Mouse (Mus musculus) limb, embryonic 13.5 days (tissue): ENCODE data around the gene 2310011J03Rik. TPM values are rescaled to one million over a fixed set of nuclear protein-coding genes. Genes with fewer than 3 reads are reported as not detected.

Experiments
- ATAC-seq: fragments of 200-750 bp; cut with Nextera tagmentation; 2 replicates; pipeline ENCODE4 v1.8.0; 2017; ENCODE audit warnings: low read depth, moderate number of reproducible peaks, moderate TSS enrichment; ENCODE audit not compliant: low FRiP score
- H3K27ac ChIP-seq: fragments of 300-500 bp; sonication (generic); 2 replicates; pipeline ENCODE4 v1.5.1; 2015; ENCODE audit warnings: inconsistent platforms, mild to moderate bottlenecking, moderate library complexity
- H3K27me3 ChIP-seq: fragments of 300-500 bp; sonication (generic); 2 replicates; pipeline ENCODE4 v1.6.1; 2015; ENCODE audit warnings: mild to moderate bottlenecking, inconsistent platforms
- H3K36me3 ChIP-seq: fragments of 300-500 bp; sonication (generic); 2 replicates; pipeline ENCODE4 v1.6.1; 2015; ENCODE audit warnings: inconsistent platforms, mild to moderate bottlenecking, moderate library complexity
- H3K4me1 ChIP-seq: fragments of 300-500 bp; sonication (generic); 2 replicates; pipeline ENCODE4 v1.6.1; 2015; ENCODE audit warnings: inconsistent platforms
- H3K4me2 ChIP-seq: fragments of 300-500 bp; sonication (generic); replicated peaks from 2 replicates; pipeline ENCODE4 v1.6.1; 2015; ENCODE audit warnings: inconsistent platforms, mild to moderate bottlenecking, moderate library complexity
- H3K4me3 ChIP-seq: fragments of 300-500 bp; sonication (generic); 2 replicates; pipeline ENCODE4 v1.5.1; 2015; ENCODE audit warnings: moderate library complexity, mild to moderate bottlenecking, inconsistent platforms
- H3K9ac ChIP-seq: fragments of 300-500 bp; sonication (generic); 2 replicates; pipeline ENCODE4 v1.6.1; 2015; ENCODE audit warnings: mild to moderate bottlenecking, inconsistent platforms
- H3K9me3 ChIP-seq: fragments of 300-500 bp; sonication (generic); 2 replicates; pipeline ENCODE4 v1.6.1; 2016; ENCODE audit warnings: inconsistent platforms
- WGBS: fragments of 180-500 bp; shearing (Covaris S2); methylation state at CpG from one replicate; pipeline ENCODE4 v1.1.7; 2015; 5-methylcytosine and 5-hydroxymethylcytosine counted together
- polyA plus RNA-seq: library from polyadenylated mRNA; unstranded; fragments of >200 nt; fragmentation: Nextera tagmentation; extraction: Ambion mirVana; gene quantifications from 2 replicates; pipeline ENCODE4 v1.2.1, GENCODE M21; 2015

2310011J03Rik gene
- polyA plus RNA-seq, 1 experiment from 2014 or later = 51.2 TPM

DNA sequence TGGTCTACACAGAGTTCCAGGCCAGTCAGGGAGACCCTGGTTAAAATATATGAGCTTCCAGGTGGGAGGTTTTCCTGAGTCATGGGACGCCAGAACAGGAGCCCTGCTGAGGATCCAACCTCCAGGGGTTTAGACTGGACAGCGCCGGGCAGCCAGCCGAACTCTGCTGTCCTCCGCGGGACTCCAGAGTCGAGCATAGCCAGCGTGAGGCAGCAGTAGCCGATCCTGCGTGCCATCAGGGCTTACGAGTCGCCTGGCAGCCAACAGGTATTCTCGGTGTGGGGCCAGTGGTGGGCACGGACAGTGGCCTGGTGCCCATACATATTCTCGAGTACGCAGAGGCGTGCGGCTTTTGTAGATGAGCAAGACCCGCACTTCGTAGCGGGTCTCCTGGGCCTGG, 20.7 kb upstream of the 2310011J03Rik start:
- no peak overlapping the region for H3K27ac ChIP-seq
- H3K36me3 ChIP-seq = no peaks in the 10 kb centered on the region
- no peak overlapping the region for H3K4me2 ChIP-seq
- no peak overlapping the region for H3K4me3 ChIP-seq
- H3K4me1 ChIP-seq = peaks cover 35% of the 10 kb centered on the region
- WGBS = 14% methylated on average over 21 of the region's 21 CpGs
- no peaks in the 10 kb centered on the region for H3K9me3 ChIP-seq
- no peak overlapping the region for H3K9ac ChIP-seq
- no peak for ATAC-seq
- peaks cover 71% of the 10 kb centered on the region for H3K27me3 ChIP-seq

DNA sequence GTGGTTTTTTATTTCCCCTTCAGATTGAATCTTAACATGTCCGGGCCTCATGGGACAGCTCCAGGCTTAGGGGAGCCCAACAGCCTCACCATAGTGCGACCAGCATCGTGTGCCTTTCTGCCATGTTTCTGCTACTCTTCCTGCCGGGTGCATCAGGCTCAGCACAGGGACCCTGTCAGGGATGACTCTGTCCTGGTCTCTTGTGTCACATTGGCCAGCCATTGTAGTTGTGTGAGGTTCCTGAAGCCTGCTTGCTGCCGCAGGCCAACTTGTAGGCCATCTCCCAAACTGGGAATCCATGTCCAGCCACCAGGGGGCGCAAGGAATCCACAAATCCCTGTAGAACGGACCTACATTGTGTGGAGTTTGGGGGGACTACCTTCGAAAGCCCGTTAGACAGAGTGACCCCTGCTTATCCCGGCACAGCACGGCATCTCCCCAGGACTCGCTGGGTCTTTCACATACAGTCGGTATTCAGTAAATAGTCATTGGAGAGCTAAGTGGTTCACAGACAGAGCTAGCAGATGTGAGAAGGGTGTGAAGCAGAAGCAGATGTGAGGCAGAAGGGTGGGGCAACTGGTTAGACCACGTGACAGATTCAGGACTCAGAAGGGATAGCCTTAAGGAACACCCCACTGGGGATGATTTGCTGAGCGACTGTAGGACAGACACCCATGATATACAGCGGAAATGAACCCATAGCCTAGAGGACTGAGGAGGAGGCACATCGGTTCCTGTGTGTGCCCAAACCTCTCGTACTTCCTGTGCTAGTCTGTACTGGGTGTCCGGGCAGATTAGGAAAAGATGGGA, 19.8 kb upstream of the 2310011J03Rik start:
- H3K4me2 ChIP-seq = peak overlapping the region; percentile 50
- peaks cover 32% of the 10 kb centered on the region for H3K4me1 ChIP-seq
- peak; percentile 20; the same call in 1 of the 2 replicates for ATAC-seq
- no peak overlapping the region for H3K27ac ChIP-seq
- 23% methylated on average over 19 of the region's 19 CpGs for WGBS
- H3K36me3 ChIP-seq = no peaks in the 10 kb centered on the region
- H3K4me3 ChIP-seq = peak overlapping the region; percentile 12; the same call in 1 of the 2 replicates
- H3K27me3 ChIP-seq = peaks cover 63% of the 10 kb centered on the region
- peak overlapping the region; percentile 25; the same call in 1 of the 2 replicates for H3K9ac ChIP-seq
- H3K9me3 ChIP-seq = no peaks in the 10 kb centered on the region

DNA sequence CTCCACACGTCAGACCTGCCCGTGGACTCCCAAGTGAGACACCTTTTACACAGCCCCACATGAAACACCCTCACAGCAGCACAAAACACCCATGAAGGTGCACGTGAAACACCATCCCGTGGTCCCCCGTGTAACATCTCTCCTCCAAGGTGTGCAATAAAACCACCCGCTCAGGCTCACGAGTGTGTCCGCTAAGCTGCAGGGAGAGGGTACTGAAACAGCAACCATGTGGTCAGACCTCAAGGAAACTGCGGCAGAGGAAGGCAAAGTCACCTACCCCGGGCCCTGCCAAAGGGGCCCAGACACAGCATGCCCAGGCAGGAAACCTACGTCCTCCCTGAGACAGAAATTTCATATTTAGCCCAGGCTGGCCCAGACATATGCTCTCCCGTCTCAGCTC, 15.9 kb upstream of the 2310011J03Rik start:
- Histone ChIP-seq H3K36me3 (no peaks in the 10 kb centered on the region), H3K9ac (no peak overlapping the region), H3K9me3 (no peaks in the 10 kb centered on the region), H3K27ac (no peak overlapping the region), H3K27me3 (peaks cover 44% of the 10 kb centered on the region), H3K4me1 (peaks cover 3% of the 10 kb centered on the region; the same call in 1 of the 2 replicates), H3K4me3 (no peak overlapping the region), H3K4me2 (no peak overlapping the region)
- ATAC-seq = no peak
- 84% methylated on average over 12 of the region's 12 CpGs for WGBS

DNA sequence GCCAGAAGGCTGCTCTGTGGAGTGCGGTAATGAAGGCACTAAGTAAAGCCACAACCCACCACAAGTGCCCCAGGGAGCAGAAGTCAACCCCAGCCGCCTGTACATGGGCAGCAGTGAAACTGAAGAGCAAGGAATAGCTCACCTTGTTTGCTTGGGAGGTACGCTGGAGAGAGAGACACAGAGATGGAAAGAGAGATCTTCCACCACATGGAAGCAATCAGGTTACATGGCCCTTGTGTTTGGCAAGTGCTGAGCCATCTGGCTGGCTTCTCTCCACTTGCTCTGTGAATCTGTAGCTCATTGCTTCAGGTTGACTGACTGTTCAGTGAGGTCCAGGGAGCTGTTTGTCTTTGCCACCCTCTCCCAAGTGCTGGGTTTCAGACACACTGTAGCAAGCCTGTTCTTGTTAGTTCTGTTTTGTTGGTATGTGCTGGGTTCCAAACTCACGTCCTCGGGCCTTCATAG, 12.2 kb upstream of the 2310011J03Rik start:
- Histone ChIP-seq H3K4me1 (peaks cover 15% of the 10 kb centered on the region), H3K9me3 (no peaks in the 10 kb centered on the region), H3K4me3 (no peak overlapping the region), H3K4me2 (no peak overlapping the region), H3K27me3 (peaks cover 35% of the 10 kb centered on the region), H3K27ac (no peak overlapping the region), H3K36me3 (no peaks in the 10 kb centered on the region), H3K9ac (no peak overlapping the region)
- no peak for ATAC-seq
- 76% methylated on average over 5 of the region's 5 CpGs for WGBS

DNA sequence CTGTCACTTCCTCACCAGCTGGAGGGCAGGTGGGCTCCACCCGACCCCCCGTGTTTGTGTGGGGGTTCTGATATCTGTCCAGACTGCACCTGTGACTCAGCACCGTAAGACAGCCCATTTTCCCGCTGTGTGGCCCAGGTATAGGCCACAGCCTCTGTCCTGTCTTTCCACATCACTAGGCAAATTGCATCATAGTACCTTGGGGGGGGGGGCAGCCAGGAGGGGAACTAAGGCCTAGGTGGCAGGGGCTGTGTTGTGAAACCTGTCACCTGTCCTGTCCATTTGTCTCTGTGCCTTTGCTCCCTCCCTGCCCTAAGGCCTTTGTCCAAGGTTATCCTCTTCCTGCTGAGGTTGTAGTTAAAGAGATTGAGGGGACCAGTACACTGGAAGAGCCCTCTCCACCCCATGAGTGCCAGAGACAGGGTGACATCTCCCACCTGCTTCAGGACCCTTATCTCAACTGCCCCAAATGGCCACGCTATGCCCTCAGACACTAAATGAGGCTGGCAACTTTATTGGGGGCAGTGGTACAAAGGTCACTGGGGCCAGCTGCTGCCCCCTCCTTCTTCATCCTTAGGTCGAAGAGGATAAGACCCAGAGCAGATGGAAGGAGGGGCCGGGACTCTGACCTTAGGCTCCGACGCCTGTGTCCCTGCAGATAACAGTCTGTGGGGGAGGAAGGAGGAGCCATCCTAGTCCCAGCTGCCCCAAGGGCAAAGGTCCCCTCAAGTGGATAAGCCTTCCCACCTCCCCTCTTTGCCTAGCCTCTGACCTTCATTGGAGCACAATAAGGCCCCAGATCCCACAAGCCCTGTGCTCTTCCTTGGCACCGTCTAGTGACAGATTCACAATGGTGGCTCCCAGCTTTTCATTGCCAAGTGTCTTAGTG, 11.5 kb upstream of the 2310011J03Rik start:
- WGBS = 55% methylated on average over 10 of the region's 10 CpGs

DNA sequence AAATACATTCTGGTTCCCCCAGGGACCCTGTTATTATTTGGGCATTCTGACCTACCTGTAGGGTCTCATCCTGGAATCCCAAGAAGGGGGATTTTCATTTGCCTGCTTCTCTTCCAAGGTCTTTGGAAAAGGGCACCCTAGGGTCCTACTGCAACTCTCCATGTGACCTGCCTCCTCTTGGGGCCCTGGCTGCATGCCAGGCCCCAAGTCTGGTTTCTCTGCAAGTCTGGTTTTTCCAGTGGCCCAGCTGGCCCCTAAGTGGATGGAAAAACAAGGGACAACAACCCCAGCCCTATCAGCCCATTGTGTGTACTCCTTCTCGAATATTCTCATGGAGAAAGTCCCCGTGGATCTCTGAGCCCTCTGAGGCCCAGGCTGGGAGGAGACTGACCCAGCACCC, 10.6 kb upstream of the 2310011J03Rik start:
- Histone ChIP-seq H3K4me1 (peaks cover 15% of the 10 kb centered on the region), H3K4me2 (peak overlapping the region; percentile 91), H3K27me3 (peaks cover 43% of the 10 kb centered on the region), H3K9me3 (no peaks in the 10 kb centered on the region), H3K9ac (no peak overlapping the region; the same call in 1 of the 2 replicates), H3K4me3 (0 out of 2 replicates have a peak overlapping the region, but pooled peaks have one; percentile 52), H3K27ac (no peak overlapping the region), H3K36me3 (no peaks in the 10 kb centered on the region)
- 67% methylated on average over 2 of the region's 2 CpGs for WGBS
- ATAC-seq = no peak

More for the DNA sequence above, 11.5 kb upstream of the 2310011J03Rik start:
- Histone ChIP-seq H3K27ac (no peak overlapping the region), H3K4me2 (no peak overlapping the region), H3K4me1 (peaks cover 15% of the 10 kb centered on the region), H3K36me3 (no peaks in the 10 kb centered on the region), H3K27me3 (peaks cover 40% of the 10 kb centered on the region), H3K9me3 (no peaks in the 10 kb centered on the region), H3K9ac (no peak overlapping the region), H3K4me3 (no peak overlapping the region)
- ATAC-seq = no peak

DNA sequence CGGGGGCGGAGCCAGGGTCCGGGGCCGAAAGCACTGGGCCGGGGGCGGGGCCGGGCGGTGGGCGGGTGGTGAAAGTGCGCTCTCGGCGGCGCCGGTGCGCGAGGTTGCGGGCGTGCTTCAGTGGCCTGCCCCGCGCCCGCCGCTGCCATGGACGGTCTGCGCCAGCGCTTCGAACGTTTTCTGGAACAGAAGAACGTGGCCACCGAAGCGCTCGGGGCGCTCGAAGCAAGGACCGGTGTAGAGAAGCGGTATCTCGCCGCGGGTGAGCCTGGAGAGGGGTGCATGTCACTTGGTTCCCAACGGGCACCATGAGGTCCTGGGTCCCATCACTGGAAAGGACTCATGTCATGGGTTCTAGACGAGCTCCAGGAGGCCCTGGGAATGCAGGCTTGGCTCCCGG, 9.7 kb upstream of the 2310011J03Rik start:
- H3K27ac ChIP-seq = no peak overlapping the region
- ATAC-seq = no peak
- peak overlapping the region; percentile 91 for H3K4me2 ChIP-seq
- under 1% methylated on average over 40 of the region's 41 CpGs for WGBS
- H3K27me3 ChIP-seq = peaks cover 43% of the 10 kb centered on the region
- no peaks in the 10 kb centered on the region for H3K36me3 ChIP-seq
- peak overlapping the region; percentile 66 for H3K9ac ChIP-seq
- peaks cover 15% of the 10 kb centered on the region for H3K4me1 ChIP-seq
- peak overlapping the region; percentile 52 for H3K4me3 ChIP-seq
- no peaks in the 10 kb centered on the region for H3K9me3 ChIP-seq

DNA sequence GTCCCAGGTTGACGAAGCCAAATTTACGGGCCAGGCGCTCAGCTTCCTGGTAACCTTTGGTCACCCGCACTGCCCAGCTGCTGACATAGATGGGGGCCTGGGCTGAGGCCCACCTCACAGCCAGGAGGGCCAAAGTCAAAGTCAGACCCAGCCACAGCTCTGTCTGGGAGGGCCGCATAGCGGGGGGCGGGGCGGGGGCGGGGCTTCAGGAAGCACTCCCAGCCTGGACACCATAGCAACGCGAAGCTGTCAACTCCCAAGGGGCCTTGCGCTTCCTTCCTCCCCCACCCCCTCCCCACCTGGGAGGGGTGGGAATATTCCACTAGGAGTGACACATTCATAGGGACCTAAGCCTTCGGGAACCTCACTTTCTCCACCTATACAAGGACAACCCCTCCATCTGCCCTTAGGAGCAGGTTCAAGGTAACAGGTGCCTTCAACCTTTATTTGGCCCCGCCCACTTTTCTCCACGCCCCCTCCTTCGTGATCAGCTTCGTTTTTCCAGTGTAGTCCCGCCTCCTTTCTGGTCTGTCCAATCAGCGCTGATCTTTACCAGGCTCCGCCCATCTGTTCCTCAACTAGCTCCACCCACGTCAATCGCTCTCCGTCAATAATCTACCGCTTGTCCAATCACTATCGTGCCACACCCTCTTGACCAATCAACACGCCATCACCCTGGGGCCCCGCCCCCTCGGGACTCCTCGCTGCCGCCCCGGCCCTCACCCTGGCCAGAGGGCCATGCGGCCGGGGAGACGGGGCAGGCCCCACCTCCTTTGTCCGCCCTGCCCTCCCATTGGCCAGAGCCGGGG, 9.1 kb upstream of the 2310011J03Rik start, which contains the start of the genes Pcsk4 and Reep6:
Gene Pcsk4 (minus strand): TSS at position 226 of the 809 bp plus-strand sequence.
Gene Reep6 (plus strand): TSS at position 681 of the 809 bp plus-strand sequence.
- Histone ChIP-seq H3K9me3 (no peaks in the 10 kb centered on the region), H3K4me2 (peak within 1 kb of the TSS; percentile 91), H3K4me1 (peaks cover 15% of the 10 kb centered on the region), H3K27me3 (peaks cover 43% of the 10 kb centered on the region), H3K9ac (peak within 1 kb of the TSS; percentile 66), H3K27ac (no peak within 1 kb of the TSS), H3K4me3 (peak within 1 kb of the TSS; percentile 52), H3K36me3 (no peaks in the 10 kb centered on the region)
- WGBS = 4% methylated on average over 36 of the region's 36 CpGs
- ATAC-seq = peak; percentile 92

DNA sequence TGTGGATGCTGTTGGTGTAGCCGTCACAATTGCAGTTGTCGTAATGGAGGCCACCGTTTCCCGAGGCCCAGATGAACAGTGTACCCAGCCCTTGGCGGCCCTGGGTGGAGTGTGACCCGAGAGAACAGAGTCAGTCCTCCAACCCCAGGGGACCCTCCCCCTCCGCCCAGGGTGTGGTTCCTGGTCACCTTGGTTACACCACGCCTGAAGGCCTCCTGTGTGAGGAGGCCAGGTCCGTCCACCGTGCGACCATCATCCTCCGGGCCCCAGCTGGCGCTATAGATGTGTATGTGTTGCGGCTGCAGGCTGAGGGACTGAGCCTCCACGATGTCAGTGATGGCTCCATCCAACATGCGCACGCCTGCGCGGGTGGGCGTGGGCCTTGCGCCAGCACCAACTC, 4.7 kb upstream of the 2310011J03Rik start:
- Histone ChIP-seq H3K9ac (no peak overlapping the region), H3K27ac (no peak overlapping the region), H3K4me2 (no peak overlapping the region), H3K27me3 (peaks cover 11% of the 10 kb centered on the region), H3K4me3 (no peak overlapping the region), H3K9me3 (no peaks in the 10 kb centered on the region), H3K4me1 (peaks cover 30% of the 10 kb centered on the region), H3K36me3 (no peaks in the 10 kb centered on the region)
- no peak for ATAC-seq
- WGBS = 82% methylated on average over 21 of the region's 21 CpGs

DNA sequence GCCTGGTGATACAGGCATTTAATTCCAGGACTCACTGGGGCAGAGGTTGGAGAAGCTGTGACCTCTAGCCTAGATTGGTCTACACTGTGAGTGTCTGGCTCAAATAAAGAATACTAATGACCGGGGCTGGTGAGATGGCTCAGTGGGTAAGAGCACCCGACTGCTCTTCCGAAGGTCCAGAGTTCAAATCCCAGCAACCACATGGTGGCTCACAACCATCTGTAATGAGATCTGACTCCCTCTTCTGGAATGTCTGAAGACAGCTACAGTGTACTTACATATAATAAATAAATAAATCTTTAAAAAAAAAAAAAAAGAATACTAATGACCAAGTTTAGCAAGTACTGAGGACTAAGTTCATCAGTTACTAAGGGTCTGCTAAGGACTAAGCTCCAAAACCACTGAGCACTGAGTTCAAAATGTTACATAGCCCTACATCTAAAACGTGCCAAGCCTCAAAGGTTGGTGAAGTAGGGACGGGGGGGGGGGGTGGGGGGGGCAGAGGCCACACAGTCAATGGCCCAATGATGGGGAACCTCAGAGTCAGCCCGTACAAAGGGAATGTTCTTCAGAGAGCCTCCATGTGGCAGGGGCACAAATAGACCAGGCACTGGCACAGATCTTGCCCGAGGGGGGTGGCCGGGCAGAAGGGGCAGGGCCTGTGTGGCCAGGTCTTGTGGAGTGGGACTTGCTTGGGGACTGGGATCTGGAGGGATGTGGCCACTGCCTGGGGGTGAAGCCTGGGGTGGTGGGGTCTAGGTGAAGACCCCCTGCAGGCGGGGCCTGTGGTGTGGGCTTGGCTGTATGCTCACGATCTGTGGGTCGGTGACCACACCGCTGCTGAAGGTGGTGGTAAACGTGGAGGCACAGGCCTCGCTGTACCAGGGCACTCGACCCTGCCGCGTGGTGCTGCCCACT, 4.0 kb upstream of the 2310011J03Rik start:
- ATAC-seq = no peak
- peaks cover 34% of the 10 kb centered on the region for H3K4me1 ChIP-seq
- no peak overlapping the region for H3K9ac ChIP-seq
- 79% methylated on average over 17 of the region's 17 CpGs for WGBS
- H3K4me3 ChIP-seq = no peak overlapping the region; the same call in 1 of the 2 replicates
- H3K4me2 ChIP-seq = peak overlapping the region; percentile 97
- no peak overlapping the region for H3K27ac ChIP-seq
- H3K9me3 ChIP-seq = no peaks in the 10 kb centered on the region
- no peaks in the 10 kb centered on the region for H3K36me3 ChIP-seq
- H3K27me3 ChIP-seq = peaks cover 11% of the 10 kb centered on the region
